Mouse (Mus musculus) G1E (cell line): Measurements from ENCODE around the gene Dnmt3a.

Source experiments
- CTCF ChIP-seq: IDR thresholded peaks from 2 replicates; pipeline ENCODE4 v1.5.1; 2012; ENCODE audit warnings: low read depth, low read length, inconsistent platforms, mixed read lengths
- GATA1 ChIP-seq: IDR thresholded peaks from 2 replicates; pipeline ENCODE4 v1.6.1; 2012; ENCODE audit warnings: borderline replicate concordance, low read length, inconsistent platforms, mixed read lengths
- GATA2 ChIP-seq: IDR thresholded peaks from 2 replicates; pipeline ENCODE4 v1.6.1; 2012; ENCODE audit warnings: low read depth, low read length, inconsistent platforms, borderline replicate concordance
- POLR2AphosphoS5 ChIP-seq: IDR thresholded peaks from 2 replicates; pipeline ENCODE4 v1.6.1; 2012; ENCODE audit warnings: low read depth, low read length, inconsistent platforms; ENCODE audit not compliant: insufficient replicate concordance
- TAL1 ChIP-seq: conservative IDR thresholded peaks from 2 replicates; pipeline ENCODE4 v1.6.1; 2012; ENCODE audit warnings: low read depth, low read length, inconsistent platforms, mixed read lengths

DNA sequence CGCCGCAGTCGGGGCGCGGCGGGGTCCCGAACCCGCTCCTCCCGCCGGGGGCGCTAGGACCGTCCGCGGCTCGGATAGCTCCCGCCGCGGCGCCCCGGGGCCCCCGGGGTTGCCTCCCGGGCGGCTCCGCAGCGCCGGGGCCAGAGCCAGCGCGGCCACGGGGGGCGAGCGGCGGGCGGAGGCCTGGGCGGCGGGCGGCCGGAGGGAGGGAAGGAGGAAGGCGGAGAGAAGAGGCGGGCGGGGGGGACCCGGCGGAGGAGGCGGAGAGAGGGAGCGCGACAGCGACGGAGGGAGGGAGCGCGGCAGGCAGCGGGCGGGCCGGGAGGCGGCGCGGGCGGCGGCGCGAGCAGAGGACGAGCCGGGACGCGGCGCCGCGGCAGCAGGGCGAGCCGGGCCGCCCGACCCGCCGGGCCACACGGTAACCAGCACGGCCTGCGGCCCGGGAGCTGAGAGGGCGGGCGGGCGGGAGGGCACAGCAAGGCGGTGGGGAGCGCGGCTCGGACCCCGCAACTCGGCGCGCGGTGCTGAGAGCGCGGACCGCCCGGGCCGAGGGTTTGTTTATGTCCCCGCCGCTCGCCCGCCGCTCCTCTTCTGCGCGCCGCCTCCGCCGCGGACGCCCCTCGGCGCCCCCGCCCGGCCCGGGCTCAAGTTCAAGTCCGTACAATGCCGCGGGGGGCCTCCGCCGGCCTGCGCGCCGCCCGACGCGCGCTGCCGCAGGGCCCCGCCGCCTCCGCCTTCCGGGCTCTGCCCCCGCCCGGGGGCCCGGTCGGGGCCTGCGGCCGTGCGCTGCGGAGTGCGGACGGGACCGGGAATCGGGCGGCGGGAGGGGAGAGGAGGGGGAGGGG is 1.1 kb downstream of the Dnmt3a start:
- TF ChIP-seq CTCF (no peak), GATA1 (no peak), TAL1 (no peak), GATA2 (no peak), POLR2AphosphoS5 (no peak)
